Mouse (Mus musculus): ENCODE measurements around the gene Gmpr.

GRCm38 (mm10) chr13:45577366-45577765, 70.1 kb downstream of the Gmpr start:
- TF ChIP-seq CTCF (IDR thresholded peaks at IDR 0.05) (no peak), EP300 (IDR thresholded peaks at IDR 0.05) (no peak)

Measured in lung, postnatal 0 days (tissue).